Mouse (Mus musculus) midbrain, embryonic 16.5 days (tissue): ENCODE measurements around the gene Abl1. TPM values are rescaled to one million over a fixed set of nuclear protein-coding genes. Genes with fewer than 3 reads are reported as not detected.

Source experiments
- ATAC-seq: fragments of 200-750 bp; cut with Nextera tagmentation; 2 replicates; pipeline ENCODE4 v1.8.0; 2017; ENCODE audit warnings: moderate TSS enrichment
- H3K27ac ChIP-seq: fragments of 300-500 bp; sonication (generic); 2 replicates; pipeline ENCODE4 v1.5.1; 2014; ENCODE audit warnings: mild to moderate bottlenecking, low read length, mixed read lengths
- H3K27me3 ChIP-seq: fragments of 300-500 bp; sonication (generic); 2 replicates; pipeline ENCODE4 v1.6.1; 2014; ENCODE audit warnings: low read depth, low read length, mixed read lengths; ENCODE audit not compliant: control insufficient read depth, insufficient read depth
- H3K36me3 ChIP-seq: fragments of 300-500 bp; sonication (generic); 2 replicates; pipeline ENCODE4 v1.6.1; 2014; ENCODE audit warnings: mild to moderate bottlenecking, low read length, moderate library complexity, mixed read lengths; ENCODE audit not compliant: control insufficient read depth, insufficient read depth
- H3K4me1 ChIP-seq: fragments of 300-500 bp; sonication (generic); 2 replicates; pipeline ENCODE4 v1.6.1; 2014; ENCODE audit warnings: mild to moderate bottlenecking, low read length, mixed read lengths; ENCODE audit not compliant: control insufficient read depth, insufficient read depth
- H3K4me2 ChIP-seq: fragments of 300-500 bp; sonication (generic); 2 replicates; pipeline ENCODE4 v1.6.1; 2014; ENCODE audit warnings: mild to moderate bottlenecking, low read length, mixed read lengths
- H3K4me3 ChIP-seq: fragments of 300-500 bp; sonication (generic); 2 replicates; pipeline ENCODE4 v1.5.1; 2014; ENCODE audit warnings: low read depth, mild to moderate bottlenecking, low read length, moderate library complexity, mixed read lengths
- H3K9ac ChIP-seq: fragments of 300-500 bp; sonication (generic); 2 replicates; pipeline ENCODE4 v1.6.1; 2014; ENCODE audit warnings: low read depth, low read length, mixed read lengths
- H3K9me3 ChIP-seq: fragments of 300-500 bp; sonication (generic); replicated peaks from 2 replicates; pipeline ENCODE4 v1.6.1; 2014; ENCODE audit warnings: mild to moderate bottlenecking, low read length, mixed read lengths; ENCODE audit not compliant: control insufficient read depth, poor library complexity, severe bottlenecking
- WGBS: fragments of 180-500 bp; shearing (Covaris S2); extraction: QIAGEN DNeasy Blood & Tissue Kit; methylation state at CpG from one replicate; pipeline ENCODE4 v1.1.7; 2014; 5-methylcytosine and 5-hydroxymethylcytosine counted together
- polyA plus RNA-seq: library from polyadenylated mRNA; unstranded; fragments of >200 nt; fragmentation: Nextera tagmentation; extraction: Ambion mirVana; gene quantifications from 2 replicates; pipeline ENCODE4 v1.2.1, GENCODE M21; 2015

Abl1 gene
- polyA plus RNA-seq, 1 experiment from 2014 or later = 16.7 TPM

DNA sequence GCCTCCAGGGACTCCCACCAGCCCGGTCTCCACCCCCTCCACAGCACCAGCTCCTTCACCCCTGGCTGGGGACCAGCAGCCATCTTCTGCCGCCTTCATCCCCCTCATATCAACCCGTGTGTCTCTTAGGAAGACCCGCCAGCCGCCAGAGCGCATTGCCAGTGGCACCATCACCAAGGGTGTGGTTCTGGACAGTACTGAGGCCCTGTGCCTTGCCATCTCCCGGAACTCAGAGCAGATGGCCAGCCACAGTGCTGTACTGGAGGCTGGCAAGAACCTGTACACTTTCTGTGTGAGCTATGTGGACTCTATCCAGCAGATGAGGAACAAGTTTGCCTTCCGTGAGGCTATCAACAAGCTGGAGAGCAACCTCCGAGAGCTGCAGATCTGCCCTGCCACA, 113.2 kb downstream of the Abl1 start:
- WGBS = 91% methylated on average over 9 of the region's 9 CpGs
- Histone ChIP-seq H3K27ac (no peak overlapping the region), H3K4me2 (no peak overlapping the region), H3K27me3 (no peaks in the 10 kb centered on the region), H3K9ac (no peak overlapping the region), H3K9me3 (no peaks in the 10 kb centered on the region), H3K4me3 (no peak overlapping the region), H3K36me3 (peaks cover 44% of the 10 kb centered on the region), H3K4me1 (peaks cover 14% of the 10 kb centered on the region)
- ATAC-seq = no peak

DNA sequence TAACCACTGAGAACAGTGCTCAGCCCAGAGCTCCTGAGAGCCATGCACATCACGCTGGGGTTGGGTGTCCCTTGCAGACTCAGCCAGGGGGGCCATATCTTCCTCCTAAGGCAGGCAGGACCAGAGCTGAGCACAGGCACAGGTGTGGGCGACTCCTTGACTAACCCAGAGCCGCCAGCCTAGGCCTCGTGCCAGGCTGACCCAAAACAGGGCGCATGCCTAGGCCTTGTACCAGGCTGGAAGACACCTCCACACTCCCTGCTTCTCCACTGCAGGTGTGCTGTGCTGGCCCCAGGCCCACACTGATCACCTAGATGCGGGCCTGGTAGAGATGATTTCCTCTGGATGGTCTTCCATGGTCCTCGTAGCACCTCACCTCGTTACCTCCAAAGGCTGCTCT, 114.6 kb downstream of the Abl1 start:
- Histone ChIP-seq H3K36me3 (peaks cover 38% of the 10 kb centered on the region), H3K4me2 (no peak overlapping the region), H3K27me3 (no peaks in the 10 kb centered on the region), H3K9me3 (no peaks in the 10 kb centered on the region), H3K4me1 (peaks cover 28% of the 10 kb centered on the region), H3K27ac (no peak overlapping the region), H3K4me3 (no peak overlapping the region), H3K9ac (no peak overlapping the region)
- WGBS = 92% methylated on average over 8 of the region's 8 CpGs
- no peak for ATAC-seq

DNA sequence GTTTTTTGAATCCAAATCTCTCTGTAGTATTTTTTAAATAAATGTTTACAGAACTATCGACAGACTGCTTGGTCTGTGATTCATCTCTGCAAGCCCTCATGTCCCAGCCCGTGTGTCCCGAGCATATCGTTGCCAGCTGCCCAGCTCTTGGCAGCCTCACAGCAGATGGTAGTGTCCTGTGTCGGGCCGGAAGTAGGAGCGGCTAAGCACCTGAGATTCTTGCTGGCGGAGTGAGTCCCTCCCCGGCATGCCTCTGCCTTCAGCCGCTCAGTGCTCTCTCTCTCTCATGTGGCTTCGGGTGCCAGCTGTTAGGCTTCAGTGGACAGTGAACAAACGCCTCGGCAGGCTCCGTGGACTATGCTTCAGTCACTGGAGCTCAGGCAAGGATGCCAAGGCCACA, 115.3 kb downstream of the Abl1 start:
- Histone ChIP-seq H3K4me2 (no peak overlapping the region), H3K4me1 (peaks cover 35% of the 10 kb centered on the region), H3K27me3 (no peaks in the 10 kb centered on the region), H3K9ac (no peak overlapping the region), H3K36me3 (peaks cover 35% of the 10 kb centered on the region), H3K9me3 (no peaks in the 10 kb centered on the region), H3K27ac (no peak overlapping the region), H3K4me3 (no peak overlapping the region)
- no peak for ATAC-seq
- 85% methylated on average over 14 of the region's 14 CpGs for WGBS

DNA sequence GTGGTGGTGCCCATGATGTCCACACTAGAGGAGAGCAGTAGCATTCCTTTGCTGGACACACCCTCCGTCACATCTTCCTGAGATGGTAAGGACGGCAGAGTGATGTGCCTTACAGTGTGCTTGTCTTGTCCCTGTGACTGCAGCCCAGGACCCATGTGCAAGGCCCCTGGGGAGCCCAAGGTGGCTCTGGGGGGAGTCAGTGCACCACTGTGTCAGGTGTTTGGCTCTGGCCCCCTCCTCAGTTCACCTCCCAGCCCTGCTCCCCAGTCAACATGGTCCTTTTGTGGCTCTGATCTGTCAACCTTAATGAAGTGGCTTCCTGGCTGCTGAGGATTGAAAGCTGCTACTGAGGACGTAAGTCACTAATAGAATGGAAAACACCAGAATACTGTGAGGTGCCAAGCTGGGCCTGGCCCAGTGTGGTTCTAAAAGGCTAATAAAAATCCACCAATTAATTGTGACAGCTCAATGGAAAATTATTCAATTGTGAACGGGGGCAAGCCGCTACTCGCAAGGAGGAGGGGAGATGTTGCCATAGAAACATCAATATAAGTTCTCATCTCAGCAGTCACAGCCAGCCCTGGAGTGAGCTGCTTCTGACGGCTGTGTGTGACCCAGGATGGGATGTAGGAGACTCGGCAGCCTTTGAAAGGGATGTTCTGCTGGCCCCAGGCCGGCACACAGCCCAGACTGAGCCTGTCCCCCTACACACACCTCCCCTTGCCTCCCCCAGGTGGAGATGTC, 118.6 kb downstream of the Abl1 start:
- Histone ChIP-seq H3K4me3 (no peak overlapping the region), H3K4me2 (no peak overlapping the region), H3K9ac (peak overlapping the region; percentile 1; the same call in 1 of the 2 replicates), H3K9me3 (no peaks in the 10 kb centered on the region), H3K27ac (peak overlapping the region; percentile 82), H3K36me3 (peaks cover 10% of the 10 kb centered on the region; the same call in 1 of the 2 replicates), H3K4me1 (peaks cover 57% of the 10 kb centered on the region), H3K27me3 (no peaks in the 10 kb centered on the region)
- peak; percentile 66 for ATAC-seq
- WGBS = 11% methylated on average over 9 of the region's 9 CpGs

DNA sequence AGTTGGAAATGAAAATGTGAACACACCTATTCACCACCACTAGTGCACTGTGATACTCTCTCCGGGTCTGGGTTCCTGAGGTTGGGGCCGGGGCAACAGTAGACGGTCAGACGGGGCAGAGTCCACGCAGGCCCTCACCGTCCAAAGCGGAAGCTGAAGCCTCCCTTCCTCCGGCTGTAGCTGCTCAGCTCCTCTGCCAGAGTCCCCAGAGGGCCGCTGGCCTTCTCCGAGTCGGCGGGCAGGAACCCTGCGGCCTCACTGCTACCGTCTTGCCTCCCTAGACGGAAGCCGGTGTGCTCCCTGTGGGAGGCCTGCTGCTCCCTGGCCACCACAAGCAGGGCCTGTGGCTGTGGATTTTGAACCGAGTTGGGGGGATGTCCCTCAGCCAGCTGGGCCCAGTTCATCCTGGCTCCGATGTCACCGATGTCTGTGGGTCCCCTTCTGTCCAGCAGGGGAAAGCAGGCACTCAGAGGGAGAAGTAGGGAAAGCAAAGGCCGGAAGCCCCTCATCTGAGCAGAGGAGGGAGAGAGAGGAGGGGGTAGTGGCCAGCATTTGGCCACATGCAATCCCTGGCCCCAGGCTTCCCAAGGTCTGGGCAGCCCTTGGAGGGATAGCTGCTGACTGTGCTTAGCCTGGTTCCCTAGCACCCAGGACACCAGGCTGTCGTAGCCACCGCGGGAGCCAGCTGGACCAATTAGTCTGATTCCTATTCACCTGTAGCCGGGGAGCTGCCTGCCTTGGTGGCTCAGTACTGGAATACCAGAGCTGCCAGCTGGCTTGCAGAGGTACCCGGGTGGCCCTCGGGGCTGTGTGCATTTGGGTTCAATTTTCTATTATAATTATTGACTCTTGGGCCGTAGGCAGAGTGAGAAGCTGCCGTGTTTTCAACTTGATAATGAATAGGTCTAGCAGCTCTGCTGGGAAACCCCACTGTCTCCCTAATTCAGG, 120.5 kb downstream of the Abl1 start:
- H3K4me2 ChIP-seq = no peak overlapping the region
- no peak overlapping the region for H3K4me3 ChIP-seq
- H3K4me1 ChIP-seq = peaks cover 57% of the 10 kb centered on the region
- peak overlapping the region; percentile 41 for H3K27ac ChIP-seq
- no peaks in the 10 kb centered on the region for H3K9me3 ChIP-seq
- 29% methylated on average over 28 of the region's 28 CpGs for WGBS
- no peaks in the 10 kb centered on the region for H3K27me3 ChIP-seq
- H3K9ac ChIP-seq = peak overlapping the region; percentile 30; the same call in 1 of the 2 replicates
- ATAC-seq = 0 out of 2 replicates have a peak, but pooled peaks have one; percentile 6
- H3K36me3 ChIP-seq = no peaks in the 10 kb centered on the region

DNA sequence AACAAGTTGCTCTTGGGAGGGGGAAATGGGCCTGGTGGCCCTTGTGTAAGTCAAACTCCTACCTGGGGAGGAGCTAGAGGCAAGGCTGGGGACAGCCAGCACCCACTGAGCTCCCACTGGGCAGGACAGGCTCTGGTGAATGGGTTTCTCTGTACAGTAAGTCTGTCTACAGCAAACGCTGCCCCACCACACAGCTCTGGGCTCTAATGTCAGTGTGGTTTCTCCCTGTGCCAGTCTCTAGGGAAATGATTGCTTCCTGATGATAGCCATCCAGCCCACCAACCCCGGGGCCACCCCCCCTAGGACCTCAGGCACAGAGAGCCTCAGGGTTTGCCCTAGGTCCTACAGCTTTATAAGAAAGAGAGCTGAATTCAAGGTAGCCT, 121.2 kb downstream of the Abl1 start:
- Histone ChIP-seq H3K9ac (peak overlapping the region; percentile 4; the same call in 1 of the 2 replicates), H3K27me3 (no peaks in the 10 kb centered on the region), H3K4me3 (no peak overlapping the region), H3K4me2 (no peak overlapping the region), H3K36me3 (no peaks in the 10 kb centered on the region), H3K9me3 (no peaks in the 10 kb centered on the region), H3K27ac (no peak overlapping the region; the same call in 1 of the 2 replicates), H3K4me1 (peaks cover 57% of the 10 kb centered on the region)
- 30% methylated on average over 2 of the region's 2 CpGs for WGBS
- ATAC-seq = no peak

DNA sequence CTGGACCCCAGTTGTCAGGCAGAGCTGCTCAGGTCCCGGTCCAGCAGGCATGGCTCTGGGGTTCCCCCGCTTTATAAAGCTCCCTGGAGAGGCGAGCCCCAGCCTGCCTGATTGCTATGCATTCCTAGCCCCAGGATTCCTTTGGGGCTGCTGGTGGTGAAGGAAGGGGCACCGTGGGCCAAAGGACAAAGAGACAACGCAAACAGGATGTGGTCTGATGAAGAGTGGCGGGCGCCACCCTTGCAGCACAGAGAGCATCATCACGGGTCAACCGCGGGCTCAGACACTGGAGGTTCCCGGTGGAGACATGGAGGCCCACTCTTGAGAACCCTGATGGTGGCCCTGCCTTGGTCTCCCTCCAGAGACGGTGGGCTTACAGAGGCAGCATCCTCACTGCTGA, 122.3 kb downstream of the Abl1 start, which contains the start of gene Qrfp:
Qrfp (minus strand) TSS at position 137 of the 400 bp plus-strand sequence.
- Histone ChIP-seq H3K4me2 (no peak within 1 kb of the TSS), H3K9ac (peak within 1 kb of the TSS; percentile 27; the same call in 1 of the 2 replicates), H3K4me1 (peaks cover 53% of the 10 kb centered on the region), H3K4me3 (no peak within 1 kb of the TSS), H3K36me3 (no peaks in the 10 kb centered on the region), H3K9me3 (no peaks in the 10 kb centered on the region), H3K27ac (peak within 1 kb of the TSS; percentile 44; the same call in 1 of the 2 replicates), H3K27me3 (no peaks in the 10 kb centered on the region)
- WGBS = 38% methylated on average over 9 of the region's 12 CpGs
- ATAC-seq = no peak

DNA sequence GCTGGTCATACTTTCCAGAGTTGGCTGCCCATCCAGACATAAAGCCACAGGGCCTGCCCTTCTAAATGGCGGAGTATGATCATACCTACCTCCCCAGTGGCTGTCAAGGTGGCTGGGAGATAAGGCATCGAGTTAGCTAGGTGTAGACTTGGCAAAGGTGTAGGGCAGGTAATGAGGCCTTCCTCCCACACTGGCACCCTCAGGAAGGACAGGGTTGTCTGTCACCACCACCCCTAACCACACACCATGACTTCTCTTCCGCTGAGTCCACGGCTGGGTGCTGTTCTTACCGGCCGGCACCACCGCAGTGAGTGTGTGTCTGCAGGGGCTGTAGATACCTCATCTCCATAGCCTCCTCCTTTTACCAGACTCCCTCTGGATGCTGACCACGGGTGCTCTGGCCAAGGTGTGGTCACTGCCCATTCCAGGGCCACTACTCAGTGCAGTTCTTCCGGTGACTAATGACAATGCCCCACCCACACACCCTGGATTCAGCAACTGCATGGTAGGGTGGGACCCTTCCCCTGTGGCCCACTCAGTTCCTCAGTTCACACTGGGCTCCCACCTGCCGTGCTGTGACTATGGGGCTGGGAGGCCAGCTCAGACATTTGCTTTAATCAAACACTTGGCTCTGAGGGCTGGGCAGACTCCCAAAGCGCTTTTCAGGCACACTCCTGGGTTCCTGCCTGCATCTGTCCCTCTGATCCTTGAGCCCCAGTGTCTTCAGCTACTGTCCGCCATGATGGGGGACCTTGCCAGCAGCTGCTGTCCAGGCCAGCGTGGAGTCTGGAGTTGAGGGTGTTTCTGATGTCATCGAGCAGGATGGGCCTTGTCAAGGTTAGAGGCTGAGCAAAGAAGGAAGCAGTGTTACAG, 123.1 kb downstream of the Abl1 start:
- H3K27me3 ChIP-seq = no peaks in the 10 kb centered on the region
- no peak overlapping the region for H3K9ac ChIP-seq
- no peak overlapping the region for H3K4me2 ChIP-seq
- no peaks in the 10 kb centered on the region for H3K36me3 ChIP-seq
- 85% methylated on average over 14 of the region's 14 CpGs for WGBS
- H3K9me3 ChIP-seq = no peaks in the 10 kb centered on the region
- no peak for ATAC-seq
- H3K4me1 ChIP-seq = peaks cover 44% of the 10 kb centered on the region
- H3K27ac ChIP-seq = no peak overlapping the region
- H3K4me3 ChIP-seq = no peak overlapping the region
